Mouse (Mus musculus) liver, embryonic 14.5 days (tissue): ENCODE results near the gene Ush2a.

ENCODE experiments used
- CTCF ChIP-seq: IDR thresholded peaks from 2 replicates; pipeline ENCODE4 v1.5.1; 2016; ENCODE audit warnings: antibody characterized with exemption, low read depth, control low read depth
- EP300 ChIP-seq: IDR thresholded peaks from 2 replicates; pipeline ENCODE4 v1.6.1; 2016; ENCODE audit warnings: antibody characterized with exemption, low read depth

DNA sequence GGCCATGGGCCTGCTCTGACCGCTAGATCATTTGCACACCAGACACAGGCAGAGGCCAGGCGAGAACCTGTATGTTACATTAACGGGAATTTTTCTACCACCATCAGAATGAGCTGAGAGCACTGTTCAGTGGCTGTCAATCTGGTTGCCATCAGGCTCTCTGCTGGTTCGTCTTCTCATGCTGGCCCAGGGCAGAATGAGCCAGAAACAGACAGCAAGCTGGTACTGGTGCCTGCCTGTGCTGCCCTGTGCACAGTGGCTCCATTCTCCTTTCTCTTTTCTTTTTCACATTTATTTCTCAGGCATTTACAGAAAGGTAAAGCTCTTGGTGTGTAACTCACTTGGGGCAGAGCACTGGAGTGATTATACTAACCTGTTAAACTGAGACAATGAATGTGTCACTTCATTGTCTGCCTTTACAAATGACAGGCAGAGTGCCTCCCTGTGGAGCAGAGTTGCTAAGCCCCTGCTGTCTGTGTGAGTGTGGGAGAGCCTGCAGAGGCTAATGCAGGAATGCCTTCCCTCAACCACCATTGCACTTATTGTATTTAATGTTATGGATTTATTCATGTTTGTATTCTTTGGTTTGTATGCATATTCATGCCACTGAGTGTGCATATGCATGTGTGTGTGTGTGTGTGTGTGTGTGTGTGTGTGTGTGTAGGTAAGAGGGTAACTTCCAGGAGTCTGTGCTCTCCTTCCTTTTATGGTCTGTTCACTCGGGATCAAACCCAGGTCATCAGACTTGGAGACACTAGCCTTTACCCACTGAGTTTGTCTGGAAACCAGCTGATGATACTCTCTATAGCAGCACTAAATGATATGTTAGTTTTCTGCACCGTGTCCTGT, 1.3 kb upstream of the Ush2a start:
- TF ChIP-seq CTCF (no peak), EP300 (no peak)
